Mouse (Mus musculus) megakaryocyte, adult 5-6 weeks (primary cell): ENCODE data around the gene Cdk8. TPM values are rescaled to one million over a fixed set of nuclear protein-coding genes. Genes with fewer than 3 reads are reported as not detected.
A peak's percentile ranks its signal among the peaks of the same experiment; 100 is the strongest.

Experiments used
- ATAC-seq: 2 replicates; pipeline ENCODE4 v1.8.0; 2016; ENCODE audit warnings: mild to moderate bottlenecking, inconsistent platforms; ENCODE audit not compliant: poor library complexity, severe bottlenecking
- total RNA-seq, 2 experiments: library from RNA; stranded (forward) in 1 of 2; stranded (reverse) in 1 of 2; fragments of 153-499, 151-499 nt in 1 of 2; fragments of 221-1000, 200-1000 nt in 1 of 2; gene quantifications; 2 replicates each; pipeline versions ENCODE4 v1.2.3 to v1.2.4; 2015 to 2017

The Cdk8 gene
- total RNA-seq, 2 experiments from 2014 or later = 24.0 to 31.1 TPM

DNA sequence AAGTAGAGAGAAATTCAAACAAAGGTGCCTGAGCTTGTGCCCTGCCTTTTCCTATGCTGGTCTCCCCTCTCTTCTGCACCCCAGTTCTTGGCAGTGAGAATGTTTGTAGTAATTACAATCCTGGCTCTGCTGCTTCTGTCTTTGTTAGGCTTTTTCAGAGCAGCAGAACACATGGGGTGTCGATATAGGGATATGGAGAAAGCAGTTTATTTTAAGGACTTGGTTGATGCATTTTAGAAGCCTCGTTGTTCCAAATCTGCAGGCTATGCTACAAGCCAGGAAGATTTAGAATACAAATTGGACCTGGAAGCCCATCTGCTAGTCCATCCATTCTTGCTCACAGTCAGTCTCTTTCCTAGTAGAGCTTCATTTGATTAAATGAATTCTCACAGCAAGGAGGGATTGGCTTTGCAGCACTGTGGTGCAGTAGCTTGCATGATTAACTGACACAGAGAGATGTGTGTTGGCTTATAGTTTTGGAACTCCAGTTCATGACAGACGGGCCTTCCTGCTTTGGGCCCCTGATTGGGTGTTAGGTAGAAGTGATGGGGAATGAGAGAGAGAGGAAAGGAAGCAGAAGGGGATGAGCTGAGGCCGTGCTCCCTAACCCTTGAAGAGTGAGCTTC is 43.5 kb downstream of the Cdk8 start:
- no peak for ATAC-seq

DNA sequence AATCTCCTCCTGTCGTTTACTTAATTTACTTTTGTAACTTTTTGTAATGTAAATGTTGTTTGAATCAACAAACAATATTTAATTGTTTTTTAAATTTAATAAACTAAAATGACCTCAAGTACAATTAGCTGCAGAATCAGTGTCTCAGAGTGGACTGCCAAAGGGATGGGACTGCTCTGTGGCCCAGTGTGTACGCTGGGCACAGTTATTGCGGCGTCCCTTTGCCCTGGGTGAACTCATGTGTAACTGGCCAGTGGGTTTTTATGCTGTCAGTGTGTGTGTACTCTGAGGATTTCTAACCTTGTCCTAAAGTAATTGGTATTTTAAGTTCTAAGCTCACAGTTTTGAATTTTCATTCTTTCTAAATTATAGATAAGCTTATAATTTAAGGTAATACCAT is 46.5 kb downstream of the Cdk8 start:
- ATAC-seq = no peak

DNA sequence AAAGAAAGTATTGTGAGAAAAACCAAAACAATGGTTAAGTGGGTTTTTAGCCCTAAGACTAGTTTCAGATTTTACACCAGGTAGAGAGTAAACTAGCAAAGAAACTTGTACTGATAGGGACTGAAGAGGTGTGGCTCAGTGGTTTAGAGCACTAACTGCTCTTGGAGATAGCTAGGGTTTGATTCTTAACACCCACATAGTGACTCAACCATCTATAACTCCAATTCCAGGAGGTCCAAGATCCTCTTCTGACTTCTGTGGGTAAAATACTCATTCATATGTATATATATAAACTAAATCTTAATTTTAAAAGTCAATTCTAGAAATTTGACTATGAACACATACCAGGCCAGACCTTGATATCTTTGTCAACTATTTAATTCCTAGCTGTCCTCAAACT is 49.0 kb downstream of the Cdk8 start:
- ATAC-seq = no peak

DNA sequence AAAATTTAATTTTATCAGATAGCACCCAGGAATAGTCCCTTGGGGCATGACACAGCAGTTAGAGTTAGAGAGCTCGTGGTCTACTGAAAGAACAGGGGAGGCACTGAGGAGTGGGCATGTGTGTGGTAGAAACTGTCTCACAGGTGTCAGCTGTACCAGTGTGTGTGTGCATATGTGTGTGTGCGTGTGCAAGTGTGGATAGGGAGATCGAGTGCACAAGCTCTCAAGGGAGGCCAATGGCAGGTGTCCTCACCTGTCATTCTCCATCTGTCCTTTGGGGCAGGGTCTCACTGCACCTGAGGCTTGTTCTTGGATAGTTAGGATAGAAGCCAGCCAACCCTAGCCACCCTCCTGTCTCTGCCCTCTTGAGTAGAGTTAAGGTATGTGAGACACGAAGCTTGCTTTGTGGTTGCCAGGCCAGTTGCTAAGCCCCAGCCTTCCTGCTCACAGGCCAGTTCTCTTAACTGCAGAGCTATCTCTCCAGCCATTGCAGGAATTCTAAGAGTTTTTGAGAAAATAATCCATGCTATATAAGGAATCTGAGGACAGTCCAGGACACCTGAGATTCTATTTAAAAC is 50.3 kb downstream of the Cdk8 start:
- ATAC-seq = no peak

DNA sequence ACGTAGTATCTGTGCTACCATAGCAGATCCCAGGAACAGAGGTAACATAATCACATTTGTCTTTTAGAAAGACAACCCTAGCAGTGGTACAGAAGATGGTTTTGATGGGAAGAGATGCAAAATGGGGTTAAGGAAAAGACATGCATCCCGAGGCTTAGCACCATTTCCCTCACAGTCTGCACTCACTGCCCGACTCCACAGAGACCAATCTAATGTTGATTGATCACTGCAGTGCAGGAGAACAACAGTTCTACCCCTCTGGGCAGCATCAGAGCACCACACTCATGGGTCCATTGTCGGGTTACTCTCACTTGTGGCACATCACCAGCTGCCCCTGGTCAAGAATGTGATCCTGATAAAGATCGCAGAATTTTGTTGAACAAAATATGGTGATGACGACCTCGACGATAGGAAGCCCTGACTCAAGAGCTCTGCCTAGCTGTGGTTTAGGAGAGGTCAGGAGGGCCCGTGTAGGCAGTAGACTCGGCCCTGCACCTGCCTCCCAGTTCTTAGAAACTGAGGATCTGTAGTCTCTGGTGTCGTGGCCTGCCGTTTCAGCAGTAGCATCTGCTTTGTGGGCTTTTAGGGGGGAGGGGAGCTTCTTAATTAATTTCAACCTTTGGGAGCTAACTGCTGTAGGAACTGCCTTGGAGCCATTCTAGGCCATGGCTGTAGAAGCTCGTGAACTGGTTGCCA is 51.0 kb downstream of the Cdk8 start:
- ATAC-seq = no peak

DNA sequence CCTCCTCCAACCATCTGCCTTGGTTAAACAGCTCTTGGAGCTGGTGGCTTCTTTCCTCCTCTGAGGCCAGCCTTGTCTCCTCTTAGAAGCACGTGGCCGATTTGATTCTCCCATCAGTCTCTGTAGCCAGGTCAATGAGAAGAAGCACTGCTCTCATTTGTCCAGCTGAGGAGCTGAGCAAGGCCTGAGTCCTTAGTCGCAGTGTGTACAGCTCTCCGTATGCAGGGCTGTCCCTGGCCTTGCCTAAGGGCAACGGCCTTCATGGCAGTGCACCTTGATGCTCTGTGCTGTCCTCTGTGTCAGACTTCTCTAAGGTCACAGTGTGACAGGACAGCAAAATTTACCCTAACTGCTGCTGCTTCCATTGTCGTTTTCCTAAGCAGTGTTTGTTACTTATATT is 52.9 kb downstream of the Cdk8 start:
- no peak for ATAC-seq

DNA sequence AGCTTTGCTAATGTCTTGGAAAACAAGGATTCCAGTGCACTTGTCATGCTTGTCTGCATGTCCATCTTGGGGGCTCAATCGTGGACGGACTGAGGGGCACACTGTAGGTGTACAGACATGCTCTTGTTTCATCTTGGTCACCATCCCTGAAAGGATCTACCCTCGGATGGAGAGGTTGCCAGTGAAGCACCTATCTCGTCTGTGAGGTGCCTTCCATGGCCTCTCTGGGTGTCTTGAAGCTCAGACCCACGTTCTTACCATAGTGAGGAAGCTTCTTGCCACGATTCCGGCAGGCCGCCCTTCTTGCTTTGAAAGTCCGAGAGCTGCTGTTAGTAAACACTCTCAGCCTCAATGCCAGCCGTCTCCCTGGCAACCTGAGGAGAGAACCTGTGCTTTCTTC is 56.4 kb downstream of the Cdk8 start:
- ATAC-seq = no peak

DNA sequence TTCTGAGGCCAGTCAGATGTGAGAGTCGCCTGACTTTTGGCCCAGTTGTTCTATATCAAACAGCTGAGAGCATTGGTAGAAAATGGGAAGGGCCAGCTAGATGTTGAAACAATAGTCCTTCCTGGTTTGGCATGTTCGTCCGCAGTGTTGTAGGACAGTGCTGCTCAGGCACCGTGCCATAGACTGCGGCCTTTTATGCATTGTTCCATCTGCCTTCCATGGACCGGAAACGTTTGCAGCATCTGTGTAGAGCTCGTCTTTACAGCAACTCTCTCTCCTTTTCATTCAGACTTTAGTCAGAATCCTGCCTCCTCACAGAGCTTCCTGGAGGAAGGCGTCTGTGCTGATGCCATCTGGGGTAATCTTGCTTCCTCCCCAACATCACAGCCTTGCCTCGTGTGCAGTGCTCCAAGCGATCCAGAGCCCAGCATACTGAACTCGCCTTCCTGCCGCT is 57.0 kb downstream of the Cdk8 start:
- ATAC-seq = no peak

DNA sequence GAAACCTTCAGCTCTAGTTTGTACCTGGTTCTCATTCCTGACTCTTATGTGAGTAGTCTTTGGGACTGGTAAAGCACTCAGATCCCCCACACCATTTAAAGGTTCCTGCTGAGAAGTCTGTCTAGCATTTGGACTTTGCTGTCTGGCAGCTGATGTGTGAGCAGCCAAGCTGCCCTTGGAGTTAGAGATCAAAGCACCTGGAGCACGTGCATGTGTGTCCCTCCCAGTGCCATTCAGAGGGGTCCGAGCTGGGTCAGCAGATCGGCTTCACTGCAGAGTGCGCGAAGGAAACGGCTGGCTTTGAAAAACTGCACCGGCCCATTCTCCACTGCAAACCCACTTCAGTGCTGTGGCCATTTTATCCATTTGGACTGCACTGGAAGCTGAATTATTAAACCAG is 58.9 kb downstream of the Cdk8 start:
- no peak for ATAC-seq

DNA sequence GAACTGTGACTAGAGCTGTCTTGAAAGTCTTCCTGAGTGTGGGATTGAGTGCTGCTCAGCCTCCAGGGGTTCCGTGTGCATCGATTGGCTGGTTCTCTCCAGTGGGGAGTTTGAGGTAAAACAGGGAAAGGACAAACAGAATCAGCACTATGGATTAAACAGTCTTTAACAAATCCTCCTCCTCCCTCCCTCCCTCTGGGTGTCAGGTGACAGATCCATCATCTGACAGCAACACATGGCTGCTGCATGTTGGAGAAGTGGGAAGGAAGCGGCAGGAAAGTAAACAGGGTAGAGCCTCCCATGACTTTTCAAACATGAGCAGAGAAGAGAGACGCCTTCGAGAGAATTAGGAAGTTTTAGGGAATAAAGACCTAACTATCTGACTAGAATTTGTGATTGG is 59.4 kb downstream of the Cdk8 start:
- no peak for ATAC-seq

DNA sequence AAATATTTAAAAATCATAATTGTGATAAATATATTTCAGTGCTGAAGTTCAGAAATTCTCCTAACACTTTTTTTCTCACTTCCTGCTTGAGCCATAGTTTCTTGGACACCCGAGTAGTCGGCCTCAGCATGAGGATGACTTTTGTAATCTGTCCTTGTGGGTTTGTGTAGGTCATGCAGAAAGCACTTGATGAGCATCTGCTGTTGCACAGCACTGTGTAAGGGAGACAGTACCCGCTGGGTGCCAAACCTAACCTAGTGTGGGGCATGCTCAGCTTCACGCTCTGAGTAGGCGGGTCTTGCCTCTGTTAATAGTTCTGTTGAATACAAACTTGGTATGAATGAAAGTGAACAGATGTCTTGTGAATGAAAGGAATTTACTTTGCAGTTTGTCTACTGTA is 60.5 kb downstream of the Cdk8 start:
- ATAC-seq = no peak

DNA sequence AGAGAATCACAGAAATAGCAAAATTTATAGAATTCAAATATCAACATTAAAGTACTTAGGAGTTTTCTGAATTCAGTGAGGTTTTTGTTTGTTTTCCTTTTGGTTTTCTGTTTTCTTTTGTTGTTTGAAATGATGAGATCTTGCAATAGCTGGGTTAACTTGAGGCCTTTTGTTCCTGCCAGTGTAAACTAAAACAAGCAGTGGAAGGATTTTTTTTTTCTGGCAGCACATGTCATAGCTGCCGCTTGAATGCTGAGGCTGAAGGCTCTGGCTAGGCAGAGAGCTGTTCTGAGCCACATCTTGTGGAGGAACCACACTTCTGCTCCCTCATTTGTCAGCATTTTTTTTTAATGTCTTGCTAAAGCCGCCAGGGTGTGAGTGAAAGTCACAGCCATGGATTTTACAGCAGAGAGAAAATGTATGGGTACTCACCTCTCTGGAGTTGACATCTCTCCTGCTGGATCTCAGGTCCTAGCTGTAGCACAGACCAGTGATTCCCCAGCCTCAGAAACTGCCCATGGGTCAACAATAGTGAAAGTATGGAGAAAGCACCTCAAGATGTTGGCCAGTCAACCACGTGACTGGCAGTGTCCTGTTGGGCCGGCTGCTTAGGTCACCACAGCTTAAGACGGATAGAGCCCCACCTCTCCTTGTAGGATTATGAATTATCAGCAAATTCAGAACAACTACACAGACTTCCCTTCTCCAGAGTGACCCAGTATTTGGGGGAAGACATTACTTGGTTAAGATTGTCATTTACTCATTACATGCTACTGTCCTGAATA is 62.1 kb downstream of the Cdk8 start:
- no peak for ATAC-seq

DNA sequence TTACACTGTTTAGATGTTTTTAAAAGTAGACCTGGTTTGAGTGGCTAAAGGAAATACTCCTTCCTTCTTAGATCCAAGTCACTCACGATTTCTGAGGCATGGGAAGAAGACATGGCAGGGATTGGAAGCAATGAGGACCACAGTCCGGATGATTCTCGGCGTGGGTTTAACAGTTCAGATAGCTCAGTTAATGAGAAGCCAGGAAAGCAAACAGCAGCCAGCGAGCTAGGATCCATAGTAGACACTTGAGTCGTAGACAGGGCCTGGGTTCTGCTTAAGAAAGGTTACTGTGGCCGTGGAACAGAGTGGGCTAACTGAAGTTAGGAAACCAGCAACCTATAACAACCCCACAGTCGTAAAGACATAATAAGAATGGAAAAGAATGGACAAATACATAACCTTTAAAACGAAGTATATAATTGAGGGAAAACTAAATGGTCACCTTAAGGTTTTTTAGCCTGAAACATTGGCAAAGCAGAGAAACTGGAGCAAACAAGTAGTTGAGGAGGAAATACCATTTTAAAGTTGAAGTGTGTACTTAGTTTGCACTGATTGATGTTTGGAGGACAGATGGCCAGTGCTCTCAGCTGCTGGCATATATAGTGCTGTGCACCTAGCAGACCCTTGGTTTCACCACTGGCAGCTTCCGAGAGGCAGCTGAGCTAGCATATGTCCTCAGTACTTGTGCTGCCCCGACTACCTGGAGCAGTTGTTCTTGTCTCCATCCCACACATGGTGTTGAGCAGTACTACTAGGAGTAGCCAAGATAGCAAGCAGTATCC is 63.1 kb downstream of the Cdk8 start:
- no peak for ATAC-seq

DNA sequence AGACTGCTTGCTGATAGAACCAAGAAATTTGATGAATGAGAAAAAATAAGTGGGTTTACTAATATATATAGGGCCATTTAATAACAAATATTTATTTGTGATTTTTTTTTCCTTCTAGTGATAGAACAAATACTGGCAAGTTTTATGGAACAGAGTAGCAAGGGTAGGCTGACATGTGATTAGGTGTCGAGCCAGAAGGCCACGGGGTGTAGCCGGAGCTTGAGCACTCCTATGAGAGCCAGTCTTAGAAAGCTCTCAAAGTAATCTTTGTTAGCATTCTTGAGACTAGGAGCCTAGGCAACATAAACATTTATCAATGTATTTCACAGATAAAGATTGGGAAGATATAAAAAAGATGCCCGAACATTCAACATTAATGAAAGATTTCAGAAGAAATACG is 63.8 kb downstream of the Cdk8 start:
- no peak for ATAC-seq

DNA sequence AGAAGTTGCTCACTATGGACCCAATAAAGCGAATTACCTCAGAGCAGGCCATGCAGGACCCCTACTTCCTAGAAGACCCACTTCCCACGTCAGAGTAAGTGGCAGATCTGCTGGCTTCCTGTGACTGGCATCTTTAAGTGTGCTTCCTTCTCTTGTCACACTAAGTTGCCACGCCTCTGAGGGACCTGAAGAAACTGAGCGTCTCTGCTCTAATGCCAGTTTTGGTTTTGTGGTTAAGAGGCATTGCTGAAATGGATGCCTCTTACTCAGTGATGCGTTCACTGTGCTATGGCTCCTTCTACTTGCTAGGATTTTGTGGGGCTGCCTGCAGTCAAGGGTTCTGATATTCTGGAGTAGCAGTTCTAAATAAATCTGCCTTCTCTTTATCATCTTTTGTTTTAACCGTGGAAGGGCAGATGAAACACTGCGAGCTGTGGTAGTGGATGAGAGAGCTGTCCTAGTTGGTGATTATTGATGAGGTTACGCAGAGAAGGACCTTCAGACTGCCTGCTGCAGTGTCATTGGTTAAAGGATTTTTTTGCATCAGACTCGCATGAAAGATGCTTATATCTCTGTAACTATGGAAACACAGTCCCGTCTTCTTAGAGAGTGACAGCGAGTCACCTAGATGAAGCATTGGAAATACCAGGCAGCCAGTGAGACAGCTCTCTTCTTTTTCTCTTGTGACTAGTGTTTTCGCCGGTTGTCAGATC is 67.9 kb downstream of the Cdk8 start:
- ATAC-seq = peak; percentile 67

DNA sequence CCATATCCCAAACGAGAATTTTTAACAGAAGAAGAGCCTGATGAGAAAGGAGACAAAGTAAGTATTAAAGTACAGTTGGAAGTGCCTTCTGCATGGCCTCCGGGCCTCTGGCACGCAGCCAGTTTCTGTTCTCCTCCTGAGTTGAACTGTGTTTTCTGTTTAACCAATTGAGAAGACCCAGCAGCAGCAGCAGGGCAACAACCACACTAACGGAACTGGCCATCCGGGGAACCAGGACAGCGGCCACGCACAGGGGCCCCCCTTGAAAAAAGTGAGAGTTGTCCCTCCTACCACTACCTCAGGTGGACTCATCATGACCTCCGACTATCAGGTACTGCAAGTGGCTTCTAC is 68.5 kb downstream of the Cdk8 start:
- peak; percentile 69 for ATAC-seq

DNA sequence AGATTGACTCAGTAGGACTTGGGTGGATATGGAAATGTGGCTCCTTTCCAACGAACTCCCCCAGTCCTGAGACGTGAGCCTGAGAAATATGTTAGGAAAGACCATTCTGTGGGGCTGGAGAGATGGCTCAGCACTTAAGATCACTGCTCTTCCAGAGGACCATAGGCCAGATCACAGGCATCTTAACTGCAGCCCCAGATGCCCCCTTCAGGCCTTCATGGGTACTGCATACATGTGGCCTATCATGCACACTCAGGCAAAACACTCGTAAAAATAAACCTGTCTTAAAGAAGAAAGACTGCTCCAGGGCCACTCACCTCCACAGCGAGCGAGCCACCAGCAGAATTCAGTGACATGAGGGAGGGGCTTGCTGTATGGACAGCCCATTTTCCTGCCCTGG is 72.4 kb downstream of the Cdk8 start:
- ATAC-seq = peak; percentile 64

DNA sequence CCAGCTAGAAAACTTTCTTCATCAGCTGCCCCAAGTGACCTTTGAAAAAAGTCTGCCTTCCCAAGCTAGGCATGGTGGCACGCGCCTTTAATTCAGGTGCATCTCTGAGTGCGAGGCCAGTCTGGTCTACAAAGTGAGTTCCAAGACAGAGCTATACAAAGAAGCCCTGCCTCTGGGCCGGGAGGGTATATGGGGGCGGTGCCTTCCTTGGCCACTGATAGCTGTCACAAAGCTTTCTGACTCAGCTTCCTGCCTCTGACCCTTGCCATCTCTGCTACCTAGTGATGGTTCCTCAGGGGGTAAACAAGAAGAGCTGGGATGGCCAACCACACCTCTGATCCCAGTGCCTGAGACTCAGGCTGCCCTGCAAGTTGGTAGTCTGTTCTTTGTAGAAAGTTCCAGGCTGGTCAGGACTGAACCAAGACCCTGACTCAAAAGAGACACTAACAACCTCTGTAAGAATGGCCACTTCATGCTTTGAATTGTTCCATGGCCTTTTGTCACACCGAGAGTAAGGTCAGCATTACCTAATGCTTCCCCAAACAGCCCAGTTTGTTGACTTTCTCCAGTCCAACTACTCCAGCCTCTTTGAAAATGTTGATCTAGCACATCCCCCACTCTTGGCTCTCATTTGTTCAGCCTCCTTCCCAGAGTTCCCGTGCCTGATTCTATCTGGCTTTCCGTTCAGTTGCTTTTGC is 76.2 kb downstream of the Cdk8 start:
- no peak for ATAC-seq

DNA sequence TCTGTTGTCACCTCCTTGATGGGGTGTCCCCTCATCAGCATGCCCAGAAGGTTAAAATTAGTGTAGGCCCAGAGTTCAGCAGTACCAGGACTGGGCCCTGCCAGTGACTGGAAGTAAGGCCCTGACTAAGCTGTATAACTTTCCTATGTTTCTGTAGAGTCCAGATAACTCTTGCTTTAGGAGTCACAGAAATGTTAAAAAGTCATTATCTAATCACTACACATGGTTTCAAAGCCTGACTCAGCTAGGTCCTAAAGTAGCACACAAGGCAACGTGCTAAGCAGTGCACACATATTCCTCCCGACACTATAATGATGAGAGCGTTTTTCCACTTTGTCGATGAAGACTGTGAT is 76.7 kb downstream of the Cdk8 start:
- no peak for ATAC-seq

DNA sequence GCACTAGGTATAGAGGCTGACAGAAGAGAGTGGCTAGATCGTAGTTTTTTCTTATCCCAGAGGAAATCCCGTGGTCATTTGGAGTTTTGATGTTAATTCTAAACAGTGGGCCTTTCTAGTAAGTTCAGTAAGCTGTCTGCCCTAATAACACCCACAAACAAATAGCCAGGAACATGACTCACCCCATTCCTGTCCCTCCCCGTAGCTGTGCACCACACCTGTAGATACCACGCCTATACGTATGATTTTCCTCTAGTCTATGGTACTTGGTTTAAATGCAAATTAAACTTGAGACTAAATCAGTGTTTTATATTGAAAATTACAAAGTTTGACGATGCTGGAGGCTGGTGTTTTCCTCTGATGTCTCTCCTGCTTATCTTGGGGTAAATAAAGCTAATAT is 83.5 kb downstream of the Cdk8 start:
- no peak for ATAC-seq
